Mouse (Mus musculus) skeletal muscle tissue, adult 2 months (tissue): Measurements from ENCODE around the gene Rinl.
A peak's percentile ranks its signal among the peaks of the same experiment; 100 is the strongest.

Source experiments
- DNase-seq: peaks from one replicate; pipeline ENCODE4 v3.0.0-alpha.2; 2012; ENCODE audit warnings: low read depth, low spot score

The Rinl gene

GRCm38 (mm10) chr7:28788307-28789195, at the start of gene Rinl:
Gene Rinl, plus strand, starts transcription at chr7:28788969.
- DNase-seq: no peak

DNA sequence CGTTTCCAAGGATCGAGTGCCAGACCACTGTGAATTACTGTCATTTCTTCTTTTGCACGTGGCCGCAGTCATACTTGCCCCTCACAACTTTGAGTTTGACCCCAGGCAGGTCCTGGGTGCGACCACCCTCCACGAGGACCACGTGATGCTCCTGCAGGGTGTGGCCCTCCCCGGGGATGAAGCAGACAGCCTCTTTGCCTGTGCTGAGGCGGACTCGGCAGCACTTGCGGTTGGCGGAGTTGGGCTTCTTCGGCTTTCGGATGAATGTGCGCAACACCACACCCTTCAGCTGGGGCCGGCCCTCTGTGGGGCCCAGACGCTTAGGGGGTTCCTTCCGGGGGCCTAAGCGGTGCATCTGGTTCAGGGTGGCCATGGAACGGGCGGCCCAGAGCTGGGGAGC, 48.9 kb upstream of the Rinl start:
- no peak for DNase-seq

- no peak for DNase-seq
These were observed 47.8 kb upstream of the Rinl start for GRCm38 (mm10) chr7:28740949-28741348.

DNA sequence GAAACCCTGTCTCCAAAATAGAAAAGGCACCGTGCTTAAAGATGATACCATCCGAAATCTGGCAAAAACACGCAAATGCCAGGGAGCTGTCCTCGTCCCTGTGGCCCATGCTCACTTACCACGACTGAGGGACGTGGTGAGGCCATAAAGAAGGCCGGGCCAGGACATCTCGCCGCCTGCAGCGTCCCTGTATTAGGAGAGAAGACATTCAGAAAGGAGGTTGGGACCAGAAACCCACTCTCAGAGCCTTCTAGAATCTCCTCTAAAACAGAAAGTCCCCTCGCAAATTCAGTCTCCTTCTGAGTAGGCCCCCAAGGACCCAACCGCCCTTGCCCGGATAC, 47.4 kb upstream of the Rinl start:
- DNase-seq: no peak

- peak; percentile 97 for DNase-seq
These were observed 46.9 kb upstream of the Rinl start, which contains the start of the genes Mrps12 and Sars2 for GRCm38 (mm10) chr7:28741709-28742438. Gene Mrps12, minus strand, starts transcription at chr7:28741820. Gene Sars2, plus strand, starts transcription at chr7:28741992.

DNA sequence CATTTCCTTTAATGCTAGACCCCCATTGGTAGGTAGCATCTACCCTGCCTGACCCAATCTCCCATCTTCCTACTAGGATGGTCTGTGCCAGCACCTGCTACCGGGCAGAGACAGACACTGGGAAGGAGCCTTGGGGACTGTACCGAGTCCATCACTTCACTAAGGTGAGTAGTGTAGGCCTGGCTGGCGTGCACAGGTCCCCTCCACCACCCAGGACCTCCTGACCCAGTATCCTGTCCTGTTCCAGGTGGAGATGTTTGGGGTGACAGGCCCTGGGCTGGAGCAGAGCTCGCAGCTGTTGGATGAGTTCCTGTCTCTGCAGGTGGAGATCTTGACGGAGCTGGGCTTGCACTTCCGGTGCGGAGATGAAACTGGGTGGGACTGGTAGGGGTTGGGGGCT, 38.8 kb upstream of the Rinl start:
- no peak for DNase-seq

DNA sequence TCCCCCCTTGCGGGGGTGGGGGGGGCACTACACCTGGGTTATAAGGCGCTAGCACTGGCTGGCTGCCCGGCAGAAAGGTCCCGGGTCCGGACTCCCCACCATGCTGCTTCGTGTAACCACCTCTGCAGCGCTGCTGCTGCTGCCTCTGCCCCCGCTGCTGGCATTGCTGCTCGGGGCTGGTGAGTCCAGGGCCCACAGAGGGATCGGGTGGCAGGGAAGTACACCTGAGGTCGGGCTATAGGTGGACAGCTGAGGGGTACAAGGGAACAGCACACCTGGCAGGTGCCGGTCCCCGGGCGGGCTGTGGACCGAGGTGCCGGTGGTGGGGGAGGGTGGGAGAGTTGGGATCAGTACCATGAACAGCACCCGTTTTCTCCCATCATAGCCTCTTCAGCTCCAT, 32.7 kb upstream of the Rinl start, which contains the start of gene Ccer2:
Gene Ccer2, plus strand, starts transcription at position 96 of the 400 bp plus-strand sequence.
- no peak for DNase-seq

DNA sequence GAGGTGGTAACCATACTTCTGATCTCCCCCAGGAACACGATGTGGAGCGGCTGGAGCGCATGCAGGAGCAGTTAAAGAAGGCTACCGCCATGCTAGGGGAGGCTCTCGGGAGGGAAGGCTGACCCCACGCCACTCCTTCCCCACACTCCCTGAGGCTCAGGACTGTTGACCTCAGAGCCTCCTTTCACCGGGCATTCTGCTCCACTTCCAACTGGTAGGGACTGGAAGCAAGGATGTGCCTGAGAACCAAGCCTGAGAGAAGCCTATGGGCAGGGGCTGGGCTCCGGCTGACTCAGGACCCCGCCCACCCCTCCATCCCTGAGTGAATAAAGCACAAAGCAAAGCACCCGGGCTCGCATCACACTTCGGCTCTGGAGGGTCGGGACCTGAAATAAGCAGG, 30.1 kb upstream of the Rinl start:
- no peak for DNase-seq

- no peak for DNase-seq
These were observed 26.9 kb upstream of the Rinl start for GRCm38 (mm10) chr7:28761907-28762306.

DNA sequence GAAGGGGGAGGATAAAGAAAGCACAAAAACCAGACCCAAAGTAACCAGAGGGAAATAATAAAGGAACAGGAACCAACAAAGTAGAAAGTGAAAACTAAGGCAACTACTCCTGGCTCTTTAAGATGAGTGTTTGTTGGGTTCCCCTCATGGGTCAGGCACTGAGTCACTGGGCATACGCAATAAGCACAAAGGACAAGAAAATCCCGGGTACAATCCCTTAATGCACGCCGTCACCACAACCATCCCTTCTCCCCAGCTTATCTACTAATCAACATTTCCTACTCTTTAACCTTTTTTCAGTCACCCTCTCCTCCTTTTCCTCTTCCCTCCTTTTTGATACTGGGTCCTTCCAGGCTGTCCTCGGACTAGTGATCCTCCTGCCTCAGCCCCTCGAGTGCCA, 23.6 kb upstream of the Rinl start:
- DNase-seq: no peak

- DNase-seq: peak; percentile 96
These were observed 22.4 kb upstream of the Rinl start, which contains the start of gene Sirt2 for GRCm38 (mm10) chr7:28766173-28766879. Gene Sirt2, plus strand, starts transcription at chr7:28766735.

GRCm38 (mm10) chr7:28766910-28767309, 21.9 kb upstream of the Rinl start:
- DNase-seq: no peak

GRCm38 (mm10) chr7:28767462-28767965, 21.3 kb upstream of the Rinl start, which contains the start of gene Nfkbib:
Gene Nfkbib, minus strand, starts transcription at chr7:28767512.
- DNase-seq: no peak

DNA sequence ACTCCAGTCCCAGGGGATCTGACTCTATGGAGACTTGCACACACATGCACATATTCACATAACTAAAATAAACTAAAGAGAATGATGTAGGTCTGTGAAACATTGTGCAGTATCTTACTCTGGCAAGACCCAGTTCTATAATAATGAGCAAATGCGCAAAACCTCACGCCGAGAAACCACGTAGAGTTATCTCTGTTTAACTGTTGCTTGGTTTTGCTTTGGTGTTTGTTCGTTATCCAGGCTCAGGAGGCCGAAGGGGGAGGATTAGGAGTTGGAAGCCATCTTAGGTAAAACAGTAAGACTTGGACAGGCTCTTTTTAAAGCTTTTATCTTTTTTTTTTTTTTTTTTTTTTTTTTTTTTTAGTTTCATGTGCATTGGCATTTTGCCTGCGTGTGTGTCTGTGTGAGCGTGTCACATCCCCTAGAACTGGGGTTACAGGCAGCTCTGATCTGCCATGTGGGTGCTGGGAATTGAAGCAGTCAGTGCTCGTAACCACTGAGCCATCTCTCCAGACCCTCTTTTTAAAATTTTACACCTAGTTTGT, 19.3 kb upstream of the Rinl start:
- DNase-seq: no peak

GRCm38 (mm10) chr7:28770309-28770708, 18.5 kb upstream of the Rinl start:
- no peak for DNase-seq

GRCm38 (mm10) chr7:28771867-28772266, 16.9 kb upstream of the Rinl start:
- DNase-seq: no peak

GRCm38 (mm10) chr7:28773163-28773562, 15.6 kb upstream of the Rinl start:
- DNase-seq: no peak

DNA sequence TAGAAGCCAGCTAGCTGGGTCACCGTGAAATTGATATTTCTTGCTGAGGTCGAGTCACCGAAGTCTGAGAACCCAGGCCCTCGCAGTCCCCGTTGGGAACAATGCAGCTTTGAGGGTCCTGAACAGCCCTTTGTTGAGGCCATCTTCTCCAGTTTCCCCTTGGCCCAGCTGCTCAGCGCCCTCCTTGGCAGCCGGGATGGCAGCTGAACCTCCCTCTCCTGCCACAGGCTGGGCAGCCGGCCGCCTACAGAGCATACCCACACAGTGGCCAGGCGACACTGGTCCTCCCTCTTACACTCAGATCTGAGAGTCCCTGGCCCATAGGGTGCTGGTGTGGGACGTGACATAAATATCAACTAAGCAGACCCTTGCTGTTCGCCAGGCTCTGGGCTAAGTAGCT, 14.6 kb upstream of the Rinl start:
- no peak for DNase-seq

DNA sequence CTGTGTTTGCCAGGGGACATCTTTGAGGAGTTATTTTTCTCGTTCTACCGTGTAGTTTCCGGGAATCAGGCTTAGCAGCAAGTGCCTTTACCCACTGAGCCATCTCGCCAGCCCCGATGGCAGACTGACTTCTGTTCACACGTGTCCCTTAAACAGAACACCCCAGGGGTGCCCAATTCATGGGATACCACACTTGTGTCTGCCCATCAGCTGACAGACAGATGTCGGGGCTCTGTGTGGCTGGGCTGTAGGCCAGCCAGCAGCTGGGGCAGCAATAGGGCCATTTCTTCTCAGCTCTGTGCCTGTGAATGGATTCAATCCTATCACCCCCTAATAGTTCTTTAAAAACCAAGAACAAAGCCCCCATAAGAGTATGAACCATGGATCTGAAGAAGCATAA, 13.6 kb upstream of the Rinl start:
- DNase-seq: no peak

- DNase-seq: no peak
These were observed 9.9 kb upstream of the Rinl start for GRCm38 (mm10) chr7:28778825-28779224.

GRCm38 (mm10) chr7:28780067-28780658, 8.6 kb upstream of the Rinl start:
- peak; percentile 82 for DNase-seq
